Mouse (Mus musculus): ENCODE results near the gene Klk6. TPM values are rescaled to one million over a fixed set of nuclear protein-coding genes. Genes with fewer than 3 reads are reported as not detected.

Gene Klk6
- polyA plus RNA-seq, 1 experiment from 2014 or later: not detected

- Histone ChIP-seq H3K4me1 (ENCODE audit: insufficient read depth, low read length) (peaks cover 8% of the 10 kb centered on the region; the same call in 1 of the 2 replicates), H3K4me2 (replicated peaks; ENCODE audit: low read depth, low read length) (peak overlapping the region; percentile 60), H3K27ac (ENCODE audit: low read length) (no peak overlapping the region), H3K9ac (replicated peaks; ENCODE audit: low read length) (peak overlapping the region; percentile 53), H3K9me3 (ENCODE audit: low read length) (no peaks in the 10 kb centered on the region), H3K4me3 (ENCODE audit: low read length) (peak overlapping the region; percentile 31), H3K36me3 (ENCODE audit: insufficient read depth, low read length) (no peaks in the 10 kb centered on the region), H3K27me3 (ENCODE audit: insufficient read depth, low read length) (peaks cover 2% of the 10 kb centered on the region; the same call in 1 of the 2 replicates)
- 6% methylated on average over 36 of the region's 36 CpGs for WGBS
- peak; percentile 88 for ATAC-seq (ENCODE audit: low FRiP score, low TSS enrichment)
Observed at GRCm38 (mm10) chr7:43782275-43783265, 41.7 kb upstream of the Klk6 start.

GRCm38 (mm10) chr7:43785286-43785685, 39.0 kb upstream of the Klk6 start:
- Histone ChIP-seq H3K9ac (replicated peaks; ENCODE audit: low read length) (no peak overlapping the region), H3K4me1 (ENCODE audit: insufficient read depth, low read length) (peaks cover 8% of the 10 kb centered on the region; the same call in 1 of the 2 replicates), H3K27ac (ENCODE audit: low read length) (no peak overlapping the region), H3K27me3 (ENCODE audit: insufficient read depth, low read length) (peaks cover 2% of the 10 kb centered on the region; the same call in 1 of the 2 replicates), H3K4me2 (replicated peaks; ENCODE audit: low read depth, low read length) (no peak overlapping the region), H3K36me3 (ENCODE audit: insufficient read depth, low read length) (no peaks in the 10 kb centered on the region), H3K4me3 (ENCODE audit: low read length) (no peak overlapping the region), H3K9me3 (ENCODE audit: low read length) (no peaks in the 10 kb centered on the region)
- ATAC-seq (ENCODE audit: low FRiP score, low TSS enrichment): no peak
- 76% methylated on average over 1 of the region's 1 CpGs for WGBS

GRCm38 (mm10) chr7:43788096-43788495, 36.2 kb upstream of the Klk6 start:
- H3K9ac ChIP-seq (replicated peaks; ENCODE audit: low read length): no peak overlapping the region
- no peak overlapping the region for H3K27ac ChIP-seq (ENCODE audit: low read length)
- no peaks in the 10 kb centered on the region for H3K36me3 ChIP-seq (ENCODE audit: insufficient read depth, low read length)
- H3K4me2 ChIP-seq (replicated peaks; ENCODE audit: low read depth, low read length): no peak overlapping the region
- no peak for ATAC-seq (ENCODE audit: low FRiP score, low TSS enrichment)
- no peaks in the 10 kb centered on the region for H3K4me1 ChIP-seq (ENCODE audit: insufficient read depth, low read length)
- H3K4me3 ChIP-seq (ENCODE audit: low read length): no peak overlapping the region
- WGBS: 83% methylated on average over 3 of the region's 3 CpGs
- H3K9me3 ChIP-seq (ENCODE audit: low read length): no peaks in the 10 kb centered on the region
- peaks cover 2% of the 10 kb centered on the region; the same call in 1 of the 2 replicates for H3K27me3 ChIP-seq (ENCODE audit: insufficient read depth, low read length)

- WGBS: 42% methylated on average over 2 of the region's 2 CpGs
- Histone ChIP-seq H3K27ac (ENCODE audit: low read length) (no peak overlapping the region), H3K27me3 (ENCODE audit: insufficient read depth, low read length) (no peaks in the 10 kb centered on the region), H3K36me3 (ENCODE audit: insufficient read depth, low read length) (no peaks in the 10 kb centered on the region), H3K4me2 (replicated peaks; ENCODE audit: low read depth, low read length) (no peak overlapping the region), H3K9me3 (ENCODE audit: low read length) (no peaks in the 10 kb centered on the region), H3K9ac (replicated peaks; ENCODE audit: low read length) (no peak overlapping the region), H3K4me3 (ENCODE audit: low read length) (no peak overlapping the region), H3K4me1 (ENCODE audit: insufficient read depth, low read length) (no peaks in the 10 kb centered on the region)
- ATAC-seq (ENCODE audit: low FRiP score, low TSS enrichment): no peak
Observed at GRCm38 (mm10) chr7:43789295-43789694, 35.0 kb upstream of the Klk6 start.

- Histone ChIP-seq H3K27ac (ENCODE audit: low read length) (no peak within 1 kb of the TSS), H3K9me3 (ENCODE audit: low read length) (no peaks in the 10 kb centered on the region), H3K36me3 (ENCODE audit: insufficient read depth, low read length) (no peaks in the 10 kb centered on the region), H3K4me3 (ENCODE audit: low read length) (no peak within 1 kb of the TSS), H3K9ac (replicated peaks; ENCODE audit: low read length) (no peak within 1 kb of the TSS), H3K4me1 (ENCODE audit: insufficient read depth, low read length) (peaks cover 11% of the 10 kb centered on the region), H3K4me2 (replicated peaks; ENCODE audit: low read depth, low read length) (no peak within 1 kb of the TSS), H3K27me3 (ENCODE audit: insufficient read depth, low read length) (no peaks in the 10 kb centered on the region)
- 66% methylated on average over 7 of the region's 7 CpGs for WGBS
- ATAC-seq (ENCODE audit: low FRiP score, low TSS enrichment): no peak
Observed at GRCm38 (mm10) chr7:43791591-43791990, 32.7 kb upstream of the Klk6 start, which contains the start of gene Klk9. Gene Klk9 (plus strand): TSS chr7:43791891.

GRCm38 (mm10) chr7:43796355-43796754, 27.9 kb upstream of the Klk6 start:
- Histone ChIP-seq H3K27ac (ENCODE audit: low read length) (no peak overlapping the region), H3K4me1 (ENCODE audit: insufficient read depth, low read length) (peaks cover 16% of the 10 kb centered on the region), H3K9me3 (ENCODE audit: low read length) (no peaks in the 10 kb centered on the region), H3K4me3 (ENCODE audit: low read length) (peak overlapping the region; percentile 59), H3K27me3 (ENCODE audit: insufficient read depth, low read length) (no peaks in the 10 kb centered on the region), H3K9ac (replicated peaks; ENCODE audit: low read length) (no peak overlapping the region), H3K36me3 (ENCODE audit: insufficient read depth, low read length) (no peaks in the 10 kb centered on the region), H3K4me2 (replicated peaks; ENCODE audit: low read depth, low read length) (peak overlapping the region; percentile 93)
- ATAC-seq (ENCODE audit: low FRiP score, low TSS enrichment): peak; percentile 5; the same call in 1 of the 2 replicates
- WGBS: 1% methylated on average over 8 of the region's 8 CpGs

GRCm38 (mm10) chr7:43797333-43797769, 26.9 kb upstream of the Klk6 start, which contains the start of gene Klk8:
Gene Klk8 (plus strand): TSS chr7:43797577.
- Histone ChIP-seq H3K4me3 (ENCODE audit: low read length) (peak within 1 kb of the TSS; percentile 59), H3K36me3 (ENCODE audit: insufficient read depth, low read length) (no peaks in the 10 kb centered on the region), H3K27ac (ENCODE audit: low read length) (no peak within 1 kb of the TSS), H3K9ac (replicated peaks; ENCODE audit: low read length) (peak within 1 kb of the TSS; percentile 64), H3K9me3 (ENCODE audit: low read length) (no peaks in the 10 kb centered on the region), H3K27me3 (ENCODE audit: insufficient read depth, low read length) (no peaks in the 10 kb centered on the region), H3K4me2 (replicated peaks; ENCODE audit: low read depth, low read length) (peak within 1 kb of the TSS; percentile 93), H3K4me1 (ENCODE audit: insufficient read depth, low read length) (peaks cover 16% of the 10 kb centered on the region)
- peak; percentile 11 for ATAC-seq (ENCODE audit: low FRiP score, low TSS enrichment)
- under 1% methylated on average over 28 of the region's 28 CpGs for WGBS

- Histone ChIP-seq H3K4me2 (replicated peaks; ENCODE audit: low read depth, low read length) (peak overlapping the region; percentile 93), H3K9me3 (ENCODE audit: low read length) (no peaks in the 10 kb centered on the region), H3K36me3 (ENCODE audit: insufficient read depth, low read length) (no peaks in the 10 kb centered on the region), H3K4me1 (ENCODE audit: insufficient read depth, low read length) (peaks cover 16% of the 10 kb centered on the region), H3K27ac (ENCODE audit: low read length) (no peak overlapping the region), H3K4me3 (ENCODE audit: low read length) (peak overlapping the region; percentile 59), H3K9ac (replicated peaks; ENCODE audit: low read length) (peak overlapping the region; percentile 64), H3K27me3 (ENCODE audit: insufficient read depth, low read length) (no peaks in the 10 kb centered on the region)
- 40% methylated on average over 13 of the region's 13 CpGs for WGBS
- peak; percentile 76 for ATAC-seq (ENCODE audit: low FRiP score, low TSS enrichment)
Observed at GRCm38 (mm10) chr7:43797844-43798462, 26.3 kb upstream of the Klk6 start.

- Histone ChIP-seq H3K27ac (ENCODE audit: low read length) (no peak overlapping the region), H3K4me3 (ENCODE audit: low read length) (no peak overlapping the region), H3K4me2 (replicated peaks; ENCODE audit: low read depth, low read length) (no peak overlapping the region), H3K9ac (replicated peaks; ENCODE audit: low read length) (no peak overlapping the region), H3K36me3 (ENCODE audit: insufficient read depth, low read length) (no peaks in the 10 kb centered on the region), H3K9me3 (ENCODE audit: low read length) (no peaks in the 10 kb centered on the region), H3K4me1 (ENCODE audit: insufficient read depth, low read length) (peaks cover 16% of the 10 kb centered on the region), H3K27me3 (ENCODE audit: insufficient read depth, low read length) (no peaks in the 10 kb centered on the region)
- WGBS: 80% methylated on average over 7 of the region's 7 CpGs
- no peak for ATAC-seq (ENCODE audit: low FRiP score, low TSS enrichment)
Observed at GRCm38 (mm10) chr7:43799876-43800275, 24.4 kb upstream of the Klk6 start.
